Mouse (Mus musculus): ENCODE results near the gene Syne3. TPM values are rescaled to one million over a fixed set of nuclear protein-coding genes. Genes with fewer than 3 reads are reported as not detected.

Syne3 gene
- total and polyA plus RNA-seq, 3 experiments: 4.9 to 10.7 TPM; not detected in 1

DNA sequence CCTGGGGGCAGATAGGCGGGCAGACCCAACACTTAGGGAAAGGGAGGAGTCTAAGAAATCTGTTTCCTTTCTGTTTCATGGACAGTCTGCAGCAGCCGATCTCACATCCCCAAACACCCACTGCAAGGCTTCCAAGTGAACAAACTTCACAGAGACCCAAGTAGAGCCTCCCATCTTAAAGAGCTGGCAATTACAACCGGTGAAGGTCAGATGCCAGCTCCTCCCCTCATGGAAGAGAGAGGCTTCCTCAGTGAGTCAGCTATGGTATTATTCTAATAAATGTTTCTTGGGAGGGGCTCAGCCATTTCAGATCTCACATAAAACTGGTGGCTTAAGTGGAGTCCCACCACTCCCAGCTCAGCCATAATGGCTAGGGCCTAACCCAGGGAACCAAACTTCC, 5.9 kb downstream of the Syne3 start:
- Histone ChIP-seq H3K36me3 (ENCODE audit: control insufficient read depth in 1 of 2, insufficient read depth in 2 of 2, low read length in 2 of 2) (peaks cover 0 to 30% of the 10 kb centered on the region in 2 experiments; a peak in 2 of 4 replicates), H3K4me3 (ENCODE audit: control insufficient read depth in 1 of 2, insufficient read depth in 1 of 2, low read depth in 2 of 2, low read length in 2 of 2) (no peak overlapping the region), H3K27me3 (ENCODE audit: control insufficient read depth in 1 of 2, insufficient read depth in 2 of 2, low read length in 2 of 2) (no peaks in the 10 kb centered on the region), H3K9me3 (replicated peaks; ENCODE audit: insufficient read depth, low read length) (no peaks in the 10 kb centered on the region), H3K4me1 (ENCODE audit: control insufficient read depth in 1 of 2, insufficient read depth in 2 of 2, low read length in 2 of 2) (peaks cover 9 to 43% of the 10 kb centered on the region in 2 experiments), H3K79me2 (ENCODE audit: control insufficient read depth, insufficient read depth, low read length, poor library complexity) (peaks cover 23% of the 10 kb centered on the region), H3K9ac (ENCODE audit: control insufficient read depth, low read depth, low read length, poor library complexity, severe bottlenecking) (no peak overlapping the region), H3K27ac (ENCODE audit: control insufficient read depth, low read depth, low read length) (no peak overlapping the region)
- TF ChIP-seq NRF1 (IDR thresholded peaks at IDR 0.05; ENCODE audit: insufficient read depth, low read depth, low read length, poor library complexity, severe bottlenecking) (no peak), SMC3 (IDR thresholded peaks at IDR 0.05; ENCODE audit: low read depth, low read length) (no peak), KAT2A (conservative IDR thresholded peaks at IDR 0.05; ENCODE audit: low read depth, low read length) (no peak), ZMIZ1 (IDR thresholded peaks at IDR 0.05; ENCODE audit: low read depth, low read length) (no peak)
- no peak for DNase-seq (ENCODE audit: low read depth, low spot score)

DNA sequence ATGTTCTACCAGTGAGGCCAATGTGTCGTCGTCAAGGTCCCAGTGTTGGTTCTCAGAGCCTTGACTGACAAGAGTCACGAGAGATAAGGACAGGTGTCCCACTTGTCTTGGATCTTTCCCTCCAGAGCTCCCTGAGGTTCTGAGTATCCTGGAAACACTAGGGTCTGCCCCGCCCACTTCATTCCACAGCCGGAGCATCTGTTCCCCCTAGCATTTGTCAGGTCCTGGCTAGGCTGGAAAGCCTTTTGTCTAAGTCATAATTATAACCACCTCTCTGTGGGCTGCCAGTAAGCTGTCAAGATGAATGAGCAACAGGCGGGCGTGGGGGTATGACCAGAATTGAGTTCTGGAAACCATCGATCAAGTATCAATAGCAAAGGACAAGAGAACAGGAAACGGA, 6.5 kb downstream of the Syne3 start:
- peaks cover 0 to 26% of the 10 kb centered on the region in 2 experiments; a peak in 2 of 4 replicates for H3K36me3 ChIP-seq (ENCODE audit: control insufficient read depth in 1 of 2, insufficient read depth in 2 of 2, low read length in 2 of 2)
- no peaks in the 10 kb centered on the region for H3K27me3 ChIP-seq (ENCODE audit: control insufficient read depth in 1 of 2, insufficient read depth in 2 of 2, low read length in 2 of 2)
- H3K79me2 ChIP-seq (ENCODE audit: control insufficient read depth, insufficient read depth, low read length, poor library complexity): peaks cover 20% of the 10 kb centered on the region; the same call in 1 of the 2 replicates
- H3K4me3 ChIP-seq (ENCODE audit: control insufficient read depth in 1 of 2, insufficient read depth in 1 of 2, low read depth in 2 of 2, low read length in 2 of 2): no peak overlapping the region
- H3K27ac ChIP-seq (ENCODE audit: control insufficient read depth, low read depth, low read length): no peak overlapping the region
- no peak for DNase-seq (ENCODE audit: low read depth, low spot score)
- no peak for TF ChIP-seq NRF1 (IDR thresholded peaks at IDR 0.05; ENCODE audit: insufficient read depth, low read depth, low read length, poor library complexity, severe bottlenecking)
- no peak for TF ChIP-seq POLR2AphosphoS2 (IDR thresholded peaks at IDR 0.05; ENCODE audit: low read length)
- TF ChIP-seq GATA1 (IDR thresholded peaks at IDR 0.05; ENCODE audit: low read depth, low read length): no peak
- TF ChIP-seq MAFK (IDR thresholded peaks at IDR 0.05; ENCODE audit: borderline replicate concordance, low read depth, low read length): no peak
- no peak for TF ChIP-seq ZKSCAN1 (IDR thresholded peaks at IDR 0.05; ENCODE audit: low read depth, low read length)
- no peak for TF ChIP-seq TCF12 (IDR thresholded peaks at IDR 0.05; ENCODE audit: low read depth, low read length)
- no peak for TF ChIP-seq ZNF384 (IDR thresholded peaks at IDR 0.05; ENCODE audit: low read depth, low read length)
- no peak for TF ChIP-seq CHD1 (IDR thresholded peaks at IDR 0.05; ENCODE audit: low read depth, low read length)
- TF ChIP-seq SIN3A (IDR thresholded peaks at IDR 0.05; ENCODE audit: low read length): no peak
- no peak for TF ChIP-seq ETS1 (IDR thresholded peaks at IDR 0.05; ENCODE audit: low read depth, low read length)
- no peak for TF ChIP-seq POLR2AphosphoS5 (IDR thresholded peaks at IDR 0.05; ENCODE audit: borderline replicate concordance, low read depth, low read length)
- no peak for TF ChIP-seq RCOR1 (IDR thresholded peaks at IDR 0.05; ENCODE audit: low read depth, low read length)
- TF ChIP-seq NELFE (IDR thresholded peaks at IDR 0.05; ENCODE audit: low read depth, low read length): no peak; the same call in 1 of the 2 replicates
- TF ChIP-seq CHD2 (IDR thresholded peaks at IDR 0.05; ENCODE audit: low read length): no peak
- no peak for TF ChIP-seq MXI1 (IDR thresholded peaks at IDR 0.05; ENCODE audit: low read depth, low read length)
- no peak for TF ChIP-seq MYB (IDR thresholded peaks at IDR 0.05; ENCODE audit: low read depth, low read length)
- TF ChIP-seq CTCF (IDR thresholded peaks at IDR 0.05 in 2 of 3, conservative IDR thresholded peaks at IDR 0.05 in 1 of 3; ENCODE audit: control insufficient read depth in 1 of 3, insufficient read depth in 1 of 3, low read depth in 2 of 3, low read length in 3 of 3, poor library complexity in 1 of 3, severe bottlenecking in 1 of 3): no peak
- peaks cover 9 to 39% of the 10 kb centered on the region in 2 experiments for H3K4me1 ChIP-seq (ENCODE audit: control insufficient read depth in 1 of 2, insufficient read depth in 2 of 2, low read length in 2 of 2)
- no peaks in the 10 kb centered on the region for H3K9me3 ChIP-seq (replicated peaks; ENCODE audit: insufficient read depth, low read length)
- H3K9ac ChIP-seq (ENCODE audit: control insufficient read depth, low read depth, low read length, poor library complexity, severe bottlenecking): no peak overlapping the region
